18 mouse cellular contexts compared by ENCODE assay signal in the genomic region with DNA sequence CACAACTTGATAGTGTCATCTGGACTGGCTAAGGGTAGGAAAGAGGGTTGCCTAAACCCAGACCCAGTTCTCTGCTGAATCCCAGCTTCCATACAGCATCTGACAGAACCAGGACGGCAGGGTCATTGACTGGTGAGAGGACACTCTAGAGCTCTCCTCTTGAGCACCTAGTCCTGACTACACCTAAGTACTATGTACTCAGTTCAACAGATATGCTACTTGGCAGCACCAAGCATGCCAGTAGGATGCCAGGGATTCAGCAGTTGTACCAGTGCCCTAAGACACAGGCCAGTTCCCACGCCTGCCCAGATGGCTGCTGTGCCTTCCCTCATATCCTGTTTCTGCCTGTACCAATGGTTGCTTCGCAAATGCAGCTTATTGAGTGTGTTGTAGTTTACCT. TPM values are rescaled to one million over a fixed set of nuclear protein-coding genes. Genes with fewer than 3 reads are reported as not detected.
"Had no signal": no experiment of that assay in that cellular context is flagged by ENCODE, and none has a peak within 500 bp of the region (broad histone marks: within the 10 kb centered on the region; RNA-seq: fewer than 3 reads in every experiment).

No protein-coding gene starts in this region.

- H3K4me2 ChIP-seq: lung, embryonic 15.5 days; midbrain, embryonic 11.5 days; midbrain, embryonic 13.5 days; midbrain, embryonic 15.5 days; neural tube, embryonic 12.5 days; stomach, embryonic 15.5 days had no signal

- H3K27me3 ChIP-seq: lung, embryonic 15.5 days; midbrain, embryonic 13.5 days; midbrain, embryonic 15.5 days; neural tube, embryonic 12.5 days; stomach, embryonic 15.5 days had no signal

- H3K4me3 ChIP-seq: lung, embryonic 15.5 days; megakaryocyte, embryonic 14.5 days; midbrain, embryonic 13.5 days; midbrain, embryonic 15.5 days; neural tube, embryonic 12.5 days; stomach, embryonic 15.5 days had no signal

- H3K9me3 ChIP-seq: lung, embryonic 15.5 days; megakaryocyte, embryonic 14.5 days; midbrain, embryonic 13.5 days; midbrain, embryonic 15.5 days; neural tube, embryonic 12.5 days; stomach, embryonic 15.5 days had no signal

- ATAC-seq: midbrain, embryonic 13.5 days; midbrain, embryonic 15.5 days had no signal

- H3K4me1 ChIP-seq: lung, embryonic 15.5 days; midbrain, embryonic 13.5 days; midbrain, embryonic 15.5 days; neural tube, embryonic 12.5 days; stomach, embryonic 15.5 days had no signal

- H3K36me3 ChIP-seq: midbrain, embryonic 15.5 days had no signal

- H3K9ac ChIP-seq: lung, embryonic 15.5 days; midbrain, embryonic 13.5 days; midbrain, embryonic 15.5 days; neural tube, embryonic 12.5 days; stomach, embryonic 15.5 days had no signal

- H3K27ac ChIP-seq: lung, embryonic 15.5 days; macrophage; midbrain, embryonic 13.5 days; midbrain, embryonic 15.5 days; neural tube, embryonic 12.5 days; stomach, embryonic 15.5 days; stomach, postnatal 0 days had no signal

- DNase-seq: lung, adult 2 months; lung, postnatal 14 days; right cerebral cortex, postnatal 14 days; thymus, adult 2 months; thymus, postnatal 25 days; thymus, postnatal 4 days had no signal

RNA-seq across cellular contexts. Expression of a gene that starts 34.5 kb away (rescaled TPM):
- total RNA-seq: megakaryocyte progenitor cell, adult 5-6 weeks; monocyte, adult 5-6 weeks; neutrophil, adult 5-6 weeks had no signal
- polyA plus RNA-seq: macrophage had no signal
